Mouse (Mus musculus) intestine, embryonic 14.5 days (tissue): Measurements from ENCODE around the gene Atg7. TPM values are rescaled to one million over a fixed set of nuclear protein-coding genes. Genes with fewer than 3 reads are reported as not detected.
A peak's percentile ranks its signal among the peaks of the same experiment; 100 is the strongest.
"Not testable (repeated sequence)": the region's sequence is repeated elsewhere in the genome, so short reads cannot be mapped to it uniquely, and the experiment has no call there.

Experiments used
- ATAC-seq: fragments of 200-750 bp; cut with Nextera tagmentation; replicated peaks from 2 replicates; pipeline ENCODE4 v1.8.0; 2017; ENCODE audit warnings: low read depth, moderate number of reproducible peaks, moderate TSS enrichment, moderate library complexity; ENCODE audit not compliant: low FRiP score, low TSS enrichment
- DNase-seq: peaks from one replicate; pipeline ENCODE4 v3.0.0-alpha.2; 2018; ENCODE audit warnings: low spot score
- H3K27ac ChIP-seq: fragments of 300-500 bp; sonication (generic); 2 replicates; pipeline ENCODE4 v1.5.1; 2014; ENCODE audit warnings: low read depth, mild to moderate bottlenecking, control low read depth
- H3K27me3 ChIP-seq: fragments of 300-500 bp; sonication (generic); replicated peaks from 2 replicates; pipeline ENCODE4 v1.6.1; 2014; ENCODE audit warnings: low read length, control low read depth; ENCODE audit not compliant: control insufficient read depth, insufficient read depth
- H3K36me3 ChIP-seq: fragments of 300-500 bp; sonication (generic); 2 replicates; pipeline ENCODE4 v1.6.1; 2014; ENCODE audit warnings: low read length, control low read depth; ENCODE audit not compliant: control insufficient read depth, insufficient read depth
- H3K4me1 ChIP-seq: fragments of 300-500 bp; sonication (generic); replicated peaks from 2 replicates; pipeline ENCODE4 v1.6.1; 2014; ENCODE audit warnings: low read length, control low read depth, mixed read lengths; ENCODE audit not compliant: control insufficient read depth, insufficient read depth
- H3K4me2 ChIP-seq: fragments of 300-500 bp; sonication (generic); 2 replicates; pipeline ENCODE4 v1.6.1; 2014; ENCODE audit warnings: low read length
- H3K4me3 ChIP-seq: fragments of 300-500 bp; sonication (generic); 2 replicates; pipeline ENCODE4 v1.5.1; 2014; ENCODE audit warnings: low read depth, low read length, control low read depth, mixed read lengths
- H3K9ac ChIP-seq: fragments of 300-500 bp; sonication (generic); 2 replicates; pipeline ENCODE4 v1.6.1; 2014; ENCODE audit warnings: mild to moderate bottlenecking, low read length
- H3K9me3 ChIP-seq: fragments of 300-500 bp; sonication (generic); 2 replicates; pipeline ENCODE4 v1.6.1; 2016; ENCODE audit warnings: low read length, control low read depth; ENCODE audit not compliant: control insufficient read depth
- WGBS: fragments of 180-500 bp; shearing (Covaris S2); extraction: QIAGEN DNeasy Blood & Tissue Kit; methylation state at CpG from one replicate; pipeline ENCODE4 v1.1.7; 2014; 5-methylcytosine and 5-hydroxymethylcytosine counted together
- polyA plus RNA-seq: library from polyadenylated mRNA; unstranded; fragments of >200 nt; fragmentation: Nextera tagmentation; extraction: Ambion mirVana; gene quantifications from 2 replicates; pipeline ENCODE4 v1.2.1, GENCODE M21; 2014

Atg7 gene
- polyA plus RNA-seq, 1 experiment from 2014 or later: 22.8 TPM

GRCm38 (mm10) chr6:114886504-114887361 lies 243.8 kb downstream of the Atg7 start:
- Histone ChIP-seq H3K9me3 (no peaks in the 10 kb centered on the region), H3K4me3 (no peak overlapping the region), H3K4me1 (peaks cover 59% of the 10 kb centered on the region), H3K27me3 (no peaks in the 10 kb centered on the region), H3K9ac (no peak overlapping the region), H3K4me2 (no peak overlapping the region), H3K36me3 (peaks cover 26% of the 10 kb centered on the region), H3K27ac (no peak overlapping the region)
- DNase-seq: no peak
- 58% methylated on average over 11 of the region's 11 CpGs for WGBS
- ATAC-seq: no peak

GRCm38 (mm10) chr6:114888922-114889321 lies 246.0 kb downstream of the Atg7 start:
- peak; percentile 87 for ATAC-seq
- Histone ChIP-seq H3K27ac (0 out of 2 replicates have a peak overlapping the region, but pooled peaks have one; percentile 43), H3K4me1 (peaks cover 60% of the 10 kb centered on the region), H3K27me3 (no peaks in the 10 kb centered on the region), H3K36me3 (peaks cover 26% of the 10 kb centered on the region), H3K9ac (no peak overlapping the region), H3K4me2 (no peak overlapping the region), H3K9me3 (no peaks in the 10 kb centered on the region), H3K4me3 (no peak overlapping the region)
- peak; percentile 82 for DNase-seq
- 9% methylated on average over 13 of the region's 13 CpGs for WGBS

GRCm38 (mm10) chr6:114889971-114890370 lies 247.1 kb downstream of the Atg7 start:
- H3K27me3 ChIP-seq, H3K27ac ChIP-seq, H3K9ac ChIP-seq, H3K9me3 ChIP-seq, H3K4me2 ChIP-seq, H3K4me3 ChIP-seq, DNase-seq, ATAC-seq: not testable (repeated sequence)
- WGBS: 77% methylated on average over 3 of the region's 3 CpGs
- Histone ChIP-seq H3K36me3 (peaks cover 17% of the 10 kb centered on the region), H3K4me1 (peaks cover 66% of the 10 kb centered on the region)

GRCm38 (mm10) chr6:114890411-114891115 lies 247.7 kb downstream of the Atg7 start:
- Histone ChIP-seq H3K4me2 (no peak overlapping the region), H3K4me3 (no peak overlapping the region), H3K9ac (no peak overlapping the region), H3K4me1 (peaks cover 66% of the 10 kb centered on the region), H3K9me3 (no peaks in the 10 kb centered on the region), H3K27me3 (no peaks in the 10 kb centered on the region), H3K27ac (no peak overlapping the region), H3K36me3 (peaks cover 11% of the 10 kb centered on the region)
- no peak for DNase-seq
- ATAC-seq: no peak
- WGBS: 47% methylated on average over 19 of the region's 19 CpGs

GRCm38 (mm10) chr6:114891272-114891671 lies 248.4 kb downstream of the Atg7 start:
- Histone ChIP-seq H3K9ac (no peak overlapping the region), H3K4me3 (no peak overlapping the region), H3K27ac (no peak overlapping the region), H3K9me3 (no peaks in the 10 kb centered on the region), H3K4me2 (no peak overlapping the region), H3K27me3 (no peaks in the 10 kb centered on the region), H3K4me1 (peaks cover 66% of the 10 kb centered on the region), H3K36me3 (peaks cover 10% of the 10 kb centered on the region; the same call in 1 of the 2 replicates)
- ATAC-seq (no peak), DNase-seq (no peak)
- 91% methylated on average over 12 of the region's 12 CpGs for WGBS

- DNase-seq (no peak), ATAC-seq (no peak)
- Histone ChIP-seq H3K27me3 (no peaks in the 10 kb centered on the region), H3K9ac (no peak overlapping the region), H3K9me3 (no peaks in the 10 kb centered on the region), H3K4me1 (peaks cover 66% of the 10 kb centered on the region), H3K4me3 (no peak overlapping the region), H3K27ac (peak overlapping the region; percentile 8; the same call in 1 of the 2 replicates), H3K4me2 (no peak overlapping the region), H3K36me3 (peaks cover 10% of the 10 kb centered on the region; the same call in 1 of the 2 replicates)
- WGBS: 67% methylated on average over 12 of the region's 12 CpGs
Observed at GRCm38 (mm10) chr6:114891771-114892170, 248.9 kb downstream of the Atg7 start.

- 46% methylated on average over 6 of the region's 6 CpGs for WGBS
- Histone ChIP-seq H3K4me2 (no peak overlapping the region), H3K27me3 (no peaks in the 10 kb centered on the region), H3K36me3 (peaks cover 10% of the 10 kb centered on the region; the same call in 1 of the 2 replicates), H3K9me3 (no peaks in the 10 kb centered on the region), H3K27ac (peak overlapping the region; percentile 8; the same call in 1 of the 2 replicates), H3K4me3 (no peak overlapping the region), H3K4me1 (peaks cover 63% of the 10 kb centered on the region), H3K9ac (no peak overlapping the region)
- DNase-seq: no peak
- ATAC-seq: no peak
Observed at GRCm38 (mm10) chr6:114892363-114892762, 249.5 kb downstream of the Atg7 start.

GRCm38 (mm10) chr6:114893427-114894209 lies 250.7 kb downstream of the Atg7 start:
- H3K27ac ChIP-seq: no peak overlapping the region
- ATAC-seq (no peak), DNase-seq (no peak)
- H3K4me2 ChIP-seq: no peak overlapping the region
- H3K4me3 ChIP-seq: no peak overlapping the region
- no peaks in the 10 kb centered on the region for H3K27me3 ChIP-seq
- no peaks in the 10 kb centered on the region for H3K9me3 ChIP-seq
- peaks cover 53% of the 10 kb centered on the region for H3K4me1 ChIP-seq
- H3K36me3 ChIP-seq: peaks cover 5% of the 10 kb centered on the region; the same call in 1 of the 2 replicates
- 51% methylated on average over 20 of the region's 20 CpGs for WGBS
- no peak overlapping the region for H3K9ac ChIP-seq
